Mouse (Mus musculus): ENCODE results near the gene Pla2g10. TPM values are rescaled to one million over a fixed set of nuclear protein-coding genes. Genes with fewer than 3 reads are reported as not detected.
"Not testable (repeated sequence)": the region's sequence is repeated elsewhere in the genome, so short reads cannot be mapped to it uniquely, and the experiment has no call there.

Pla2g10 gene
- polyA plus RNA-seq, 1 experiment from 2014 or later = 10.5 TPM

GRCm38 (mm10) chr16:13674511-13674910 lies 56.3 kb downstream of the Pla2g10 start:
- no peak for ATAC-seq
- Histone ChIP-seq H3K27ac (ENCODE audit: low read depth, low read length) (no peak overlapping the region), H3K4me2 (replicated peaks; ENCODE audit: low read depth) (no peak overlapping the region), H3K27me3 (replicated peaks; ENCODE audit: control insufficient read depth, insufficient read depth, low read length) (no peaks in the 10 kb centered on the region), H3K9me3 (ENCODE audit: control insufficient read depth) (no peaks in the 10 kb centered on the region), H3K36me3 (ENCODE audit: control insufficient read depth, insufficient read depth) (peaks cover 18% of the 10 kb centered on the region), H3K4me3 (ENCODE audit: low read depth, low read length) (no peak overlapping the region), H3K9ac (ENCODE audit: low read depth, low read length) (no peak overlapping the region), H3K4me1 (replicated peaks; ENCODE audit: control insufficient read depth, insufficient read depth, low read length) (no peaks in the 10 kb centered on the region)
- TF ChIP-seq CTCF (IDR thresholded peaks at IDR 0.05; ENCODE audit: low read depth) = no peak
- WGBS = 88% methylated on average over 3 of the region's 3 CpGs

DNA sequence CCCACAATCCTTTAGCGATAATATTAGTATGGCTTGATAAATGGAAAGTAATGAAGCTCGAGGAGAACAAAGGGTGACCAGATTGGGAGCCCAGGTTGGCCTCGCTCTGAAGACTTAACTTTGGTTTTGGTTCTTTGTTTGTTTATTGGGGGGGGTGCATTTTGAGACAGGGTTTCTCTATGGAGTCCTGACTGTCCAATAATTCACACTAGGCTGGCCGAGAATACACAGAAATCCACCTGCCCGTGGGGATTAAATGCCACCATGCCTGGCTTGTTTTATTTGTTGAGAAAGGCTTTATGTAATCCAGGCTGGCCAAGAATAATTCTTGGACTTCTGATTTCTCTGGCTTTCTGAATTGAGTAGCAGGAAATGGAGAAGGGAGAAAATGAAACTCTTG lies 57.7 kb downstream of the Pla2g10 start:
- peaks cover 18% of the 10 kb centered on the region for H3K36me3 ChIP-seq (ENCODE audit: control insufficient read depth, insufficient read depth)
- no peak for ATAC-seq
- peak overlapping the region; percentile 90; the same call in 1 of the 2 replicates for H3K4me2 ChIP-seq (replicated peaks; ENCODE audit: low read depth)
- no peak overlapping the region for H3K9ac ChIP-seq (ENCODE audit: low read depth, low read length)
- TF ChIP-seq CTCF (IDR thresholded peaks at IDR 0.05; ENCODE audit: low read depth) = no peak
- no peaks in the 10 kb centered on the region for H3K9me3 ChIP-seq (ENCODE audit: control insufficient read depth)
- 63% methylated on average over 5 of the region's 5 CpGs for WGBS
- peak overlapping the region; percentile 24; the same call in 1 of the 2 replicates for H3K27ac ChIP-seq (ENCODE audit: low read depth, low read length)
- no peaks in the 10 kb centered on the region for H3K27me3 ChIP-seq (replicated peaks; ENCODE audit: control insufficient read depth, insufficient read depth, low read length)
- no peaks in the 10 kb centered on the region for H3K4me1 ChIP-seq (replicated peaks; ENCODE audit: control insufficient read depth, insufficient read depth, low read length)
- H3K4me3 ChIP-seq (ENCODE audit: low read depth, low read length) = peak overlapping the region; percentile 94; the same call in 1 of the 2 replicates

DNA sequence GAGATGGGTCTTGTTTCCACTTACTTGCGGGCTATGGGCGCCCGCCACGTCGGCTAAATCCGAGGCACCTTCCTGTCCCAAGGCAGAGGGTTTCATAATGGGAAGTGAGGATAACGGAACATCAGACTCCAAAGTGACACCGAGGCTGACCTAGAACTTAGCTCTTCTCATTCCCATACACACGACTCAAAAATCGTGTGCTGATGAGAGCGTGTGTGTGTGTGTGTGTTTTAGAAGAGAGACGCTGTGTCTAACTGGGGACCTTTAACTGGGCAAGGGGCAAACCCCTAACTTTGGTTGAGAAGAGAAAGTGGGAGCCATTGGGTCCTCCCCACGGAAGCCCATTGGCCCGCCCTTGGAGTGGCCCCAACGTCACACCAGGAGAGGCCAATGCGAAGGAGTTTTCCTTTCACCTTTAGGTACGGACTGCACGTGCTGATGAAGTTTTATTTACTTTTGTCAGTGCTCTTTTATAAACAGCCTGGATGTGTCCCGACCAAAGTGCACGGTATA lies 58.3 kb downstream of the Pla2g10 start:
- no peak for TF ChIP-seq CTCF (IDR thresholded peaks at IDR 0.05; ENCODE audit: low read depth)
- peaks cover 12% of the 10 kb centered on the region for H3K36me3 ChIP-seq (ENCODE audit: control insufficient read depth, insufficient read depth)
- no peaks in the 10 kb centered on the region for H3K9me3 ChIP-seq (ENCODE audit: control insufficient read depth)
- peak; percentile 89 for ATAC-seq
- H3K27me3 ChIP-seq (replicated peaks; ENCODE audit: control insufficient read depth, insufficient read depth, low read length) = no peaks in the 10 kb centered on the region
- peak overlapping the region; percentile 90 for H3K27ac ChIP-seq (ENCODE audit: low read depth, low read length)
- H3K4me3 ChIP-seq (ENCODE audit: low read depth, low read length) = peak overlapping the region; percentile 94
- peak overlapping the region; percentile 92 for H3K9ac ChIP-seq (ENCODE audit: low read depth, low read length)
- under 1% methylated on average over 20 of the region's 20 CpGs for WGBS
- H3K4me2 ChIP-seq (replicated peaks; ENCODE audit: low read depth) = peak overlapping the region; percentile 90
- H3K4me1 ChIP-seq (replicated peaks; ENCODE audit: control insufficient read depth, insufficient read depth, low read length) = no peaks in the 10 kb centered on the region

DNA sequence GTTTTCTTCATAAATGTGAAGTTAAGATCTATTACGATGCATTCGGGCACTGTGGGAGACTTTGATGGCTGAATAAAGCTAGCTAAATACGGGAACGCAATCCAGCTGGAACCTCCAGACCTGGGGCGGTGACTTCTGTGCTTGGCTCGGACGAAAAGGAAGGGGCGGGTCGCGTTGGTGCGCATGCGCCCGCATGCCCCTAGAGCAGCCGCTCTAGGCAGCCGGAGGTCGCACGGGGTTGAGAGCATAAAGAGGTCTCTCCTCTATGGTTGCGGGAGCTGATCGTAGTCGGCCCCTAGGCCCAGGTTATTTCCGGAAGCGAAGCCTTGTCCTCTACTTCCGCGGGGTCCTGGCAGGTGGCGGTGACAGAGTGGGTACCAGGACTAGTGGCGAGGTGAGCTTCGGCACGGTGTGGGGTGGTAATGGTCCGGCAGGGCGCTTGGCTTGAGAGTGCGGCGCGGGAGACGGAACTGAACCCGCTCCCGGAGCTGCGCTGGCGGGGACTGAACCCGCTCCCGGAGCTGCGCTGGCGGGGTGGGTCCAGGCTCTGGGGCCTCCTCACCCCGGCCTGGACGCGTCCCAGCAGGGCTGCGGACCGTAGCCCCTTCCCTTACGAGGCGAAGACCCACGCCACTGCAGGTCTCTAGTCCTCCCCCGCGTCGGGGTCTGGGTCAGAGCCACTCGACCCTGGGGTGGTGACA lies 58.9 kb downstream of the Pla2g10 start, which contains the start of the genes Bfar and 3110001I22Rik:
TSS of gene Bfar (plus strand) at position 174 of the 701 bp plus-strand sequence.
TSS of gene 3110001I22Rik (plus strand) at position 245 of the 701 bp plus-strand sequence.
- TF ChIP-seq CTCF (IDR thresholded peaks at IDR 0.05; ENCODE audit: low read depth) = no peak; the same call in 1 of the 2 replicates
- ATAC-seq = peak; percentile 77

DNA sequence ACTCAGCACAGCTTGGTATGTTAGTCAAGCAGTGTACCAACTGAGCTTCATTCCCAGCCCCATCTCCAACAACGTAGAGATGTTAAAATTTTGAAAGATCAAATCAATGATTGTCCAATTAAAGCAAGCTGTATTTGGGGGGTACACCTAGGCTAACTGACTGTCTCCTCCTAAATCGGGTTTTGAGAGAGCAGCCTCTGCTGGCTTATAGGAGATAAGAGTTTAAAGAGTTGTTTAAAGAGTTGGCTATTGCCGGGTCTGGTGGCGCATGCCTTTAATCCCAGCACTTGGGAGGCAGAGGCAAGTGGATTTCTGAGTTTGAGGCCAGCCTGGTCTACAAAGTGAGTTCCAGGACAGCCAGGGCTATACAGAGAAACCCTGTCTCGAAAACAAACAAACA lies 59.9 kb downstream of the Pla2g10 start:
- H3K4me1 ChIP-seq (replicated peaks; ENCODE audit: control insufficient read depth, insufficient read depth, low read length); H3K9me3 ChIP-seq (ENCODE audit: control insufficient read depth); H3K36me3 ChIP-seq (ENCODE audit: control insufficient read depth, insufficient read depth); ATAC-seq; H3K27ac ChIP-seq (ENCODE audit: low read depth, low read length); H3K9ac ChIP-seq (ENCODE audit: low read depth, low read length); H3K27me3 ChIP-seq (replicated peaks; ENCODE audit: control insufficient read depth, insufficient read depth, low read length): not testable (repeated sequence)
- peak overlapping the region; percentile 94; the same call in 1 of the 2 replicates for H3K4me3 ChIP-seq (ENCODE audit: low read depth, low read length)
- 69% methylated on average over 5 of the region's 5 CpGs for WGBS
- peak overlapping the region; percentile 90 for H3K4me2 ChIP-seq (replicated peaks; ENCODE audit: low read depth)

More for the DNA sequence above, 58.9 kb downstream of the Pla2g10 start, which contains the start of the genes Bfar and 3110001I22Rik:
- Histone ChIP-seq H3K9ac (ENCODE audit: low read depth, low read length) (peak within 1 kb of the TSS; percentile 92), H3K4me2 (replicated peaks; ENCODE audit: low read depth) (peak within 1 kb of the TSS; percentile 90), H3K4me3 (ENCODE audit: low read depth, low read length) (peak within 1 kb of the TSS; percentile 94), H3K27ac (ENCODE audit: low read depth, low read length) (peak within 1 kb of the TSS; percentile 90), H3K27me3 (replicated peaks; ENCODE audit: control insufficient read depth, insufficient read depth, low read length) (no peaks in the 10 kb centered on the region), H3K36me3 (ENCODE audit: control insufficient read depth, insufficient read depth) (peaks cover 6% of the 10 kb centered on the region), H3K4me1 (replicated peaks; ENCODE audit: control insufficient read depth, insufficient read depth, low read length) (no peaks in the 10 kb centered on the region), H3K9me3 (ENCODE audit: control insufficient read depth) (no peaks in the 10 kb centered on the region)
- WGBS = under 1% methylated on average over 54 of the region's 54 CpGs

GRCm38 (mm10) chr16:13669282-13669681 lies 61.5 kb downstream of the Pla2g10 start:
- Histone ChIP-seq H3K4me2 (replicated peaks; ENCODE audit: low read depth) (no peak overlapping the region), H3K27ac (ENCODE audit: low read depth, low read length) (no peak overlapping the region), H3K4me3 (ENCODE audit: low read depth, low read length) (no peak overlapping the region), H3K36me3 (ENCODE audit: control insufficient read depth, insufficient read depth) (peaks cover 18% of the 10 kb centered on the region), H3K27me3 (replicated peaks; ENCODE audit: control insufficient read depth, insufficient read depth, low read length) (no peaks in the 10 kb centered on the region), H3K9ac (ENCODE audit: low read depth, low read length) (no peak overlapping the region), H3K9me3 (ENCODE audit: control insufficient read depth) (no peaks in the 10 kb centered on the region), H3K4me1 (replicated peaks; ENCODE audit: control insufficient read depth, insufficient read depth, low read length) (no peaks in the 10 kb centered on the region)
- TF ChIP-seq CTCF (IDR thresholded peaks at IDR 0.05; ENCODE audit: low read depth) = no peak
- 91% methylated on average over 1 of the region's 1 CpGs for WGBS
- no peak for ATAC-seq

All from intestine, postnatal 0 days (tissue).